Mouse (Mus musculus): ENCODE data around the gene Gpr15. TPM values are rescaled to one million over a fixed set of nuclear protein-coding genes. Genes with fewer than 3 reads are reported as not detected.

Gpr15 gene
- polyA plus RNA-seq, 1 experiment: not detected

GRCm38 (mm10) chr16:58709536-58709935 is 9.3 kb downstream of the Gpr15 start:
- no peak overlapping the region for H3K4me3 ChIP-seq (ENCODE audit: insufficient read depth, low read depth, low read length)
- no peak overlapping the region for H3K27ac ChIP-seq (replicated peaks; ENCODE audit: low read depth, low read length)
- H3K4me1 ChIP-seq (ENCODE audit: control insufficient read depth, insufficient read depth, insufficient read length, low read length): peaks cover 4% of the 10 kb centered on the region; the same call in 1 of the 2 replicates

GRCm38 (mm10) chr16:58708601-58709475 is 10.0 kb downstream of the Gpr15 start:
- no peak overlapping the region for H3K27ac ChIP-seq (replicated peaks; ENCODE audit: low read depth, low read length)
- no peak overlapping the region for H3K4me3 ChIP-seq (ENCODE audit: insufficient read depth, low read depth, low read length)
- H3K4me1 ChIP-seq (ENCODE audit: control insufficient read depth, insufficient read depth, insufficient read length, low read length): peaks cover 4% of the 10 kb centered on the region; the same call in 1 of the 2 replicates

- no peak overlapping the region for H3K4me3 ChIP-seq (ENCODE audit: insufficient read depth, low read depth, low read length)
- H3K27ac ChIP-seq (replicated peaks; ENCODE audit: low read depth, low read length): no peak overlapping the region
These were observed 11.5 kb downstream of the Gpr15 start for GRCm38 (mm10) chr16:58707276-58707905.

GRCm38 (mm10) chr16:58704999-58705398 is 13.9 kb downstream of the Gpr15 start:
- H3K4me3 ChIP-seq (ENCODE audit: insufficient read depth, low read depth, low read length): no peak overlapping the region
- H3K4me1 ChIP-seq (ENCODE audit: control insufficient read depth, insufficient read depth, insufficient read length, low read length): peaks cover 4% of the 10 kb centered on the region; the same call in 1 of the 2 replicates
- H3K27ac ChIP-seq (replicated peaks; ENCODE audit: low read depth, low read length): no peak overlapping the region

More at GRCm38 (mm10) chr16:58707276-58707905, 11.5 kb downstream of the Gpr15 start:
- H3K4me1 ChIP-seq (ENCODE audit: control insufficient read depth, insufficient read depth, insufficient read length, low read length): peaks cover 4% of the 10 kb centered on the region; the same call in 1 of the 2 replicates

- peak overlapping the region; percentile 17; the same call in 1 of the 2 replicates for H3K27ac ChIP-seq (replicated peaks; ENCODE audit: low read depth, low read length)
- peaks cover 4% of the 10 kb centered on the region; the same call in 1 of the 2 replicates for H3K4me1 ChIP-seq (ENCODE audit: control insufficient read depth, insufficient read depth, insufficient read length, low read length)
- H3K4me3 ChIP-seq (ENCODE audit: insufficient read depth, low read depth, low read length): no peak overlapping the region
These were observed 15.3 kb downstream of the Gpr15 start for GRCm38 (mm10) chr16:58703382-58704124.

GRCm38 (mm10) chr16:58702329-58702932 is 16.4 kb downstream of the Gpr15 start:
- Histone ChIP-seq H3K4me1 (ENCODE audit: control insufficient read depth, insufficient read depth, insufficient read length, low read length) (peaks cover 4% of the 10 kb centered on the region; the same call in 1 of the 2 replicates), H3K4me3 (ENCODE audit: insufficient read depth, low read depth, low read length) (no peak overlapping the region), H3K27ac (replicated peaks; ENCODE audit: low read depth, low read length) (no peak overlapping the region)

- Histone ChIP-seq H3K4me1 (ENCODE audit: control insufficient read depth, insufficient read depth, insufficient read length, low read length) (peaks cover 4% of the 10 kb centered on the region; the same call in 1 of the 2 replicates), H3K27ac (replicated peaks; ENCODE audit: low read depth, low read length) (no peak overlapping the region), H3K4me3 (ENCODE audit: insufficient read depth, low read depth, low read length) (no peak overlapping the region)
These were observed 17.1 kb downstream of the Gpr15 start for GRCm38 (mm10) chr16:58701779-58702178.

- peaks cover 4% of the 10 kb centered on the region; the same call in 1 of the 2 replicates for H3K4me1 ChIP-seq (ENCODE audit: control insufficient read depth, insufficient read depth, insufficient read length, low read length)
- H3K27ac ChIP-seq (replicated peaks; ENCODE audit: low read depth, low read length): no peak overlapping the region
- no peak overlapping the region for H3K4me3 ChIP-seq (ENCODE audit: insufficient read depth, low read depth, low read length)
These were observed 17.9 kb downstream of the Gpr15 start for GRCm38 (mm10) chr16:58700816-58701424.

- Histone ChIP-seq H3K4me3 (ENCODE audit: insufficient read depth, low read depth, low read length) (no peak overlapping the region), H3K4me1 (ENCODE audit: control insufficient read depth, insufficient read depth, insufficient read length, low read length) (no peaks in the 10 kb centered on the region), H3K27ac (replicated peaks; ENCODE audit: low read depth, low read length) (no peak overlapping the region)
These were observed 18.7 kb downstream of the Gpr15 start for GRCm38 (mm10) chr16:58700174-58700573.

- H3K4me3 ChIP-seq (ENCODE audit: insufficient read depth, low read depth, low read length): no peak overlapping the region
- no peak overlapping the region for H3K27ac ChIP-seq (replicated peaks; ENCODE audit: low read depth, low read length)
- no peaks in the 10 kb centered on the region for H3K4me1 ChIP-seq (ENCODE audit: control insufficient read depth, insufficient read depth, insufficient read length, low read length)
These were observed 21.6 kb downstream of the Gpr15 start for GRCm38 (mm10) chr16:58697261-58697660.

GRCm38 (mm10) chr16:58696796-58697195 is 22.1 kb downstream of the Gpr15 start:
- H3K4me3 ChIP-seq (ENCODE audit: insufficient read depth, low read depth, low read length): no peak overlapping the region
- no peaks in the 10 kb centered on the region for H3K4me1 ChIP-seq (ENCODE audit: control insufficient read depth, insufficient read depth, insufficient read length, low read length)
- no peak overlapping the region for H3K27ac ChIP-seq (replicated peaks; ENCODE audit: low read depth, low read length)

GRCm38 (mm10) chr16:58694091-58694490 is 24.8 kb downstream of the Gpr15 start:
- H3K4me1 ChIP-seq (ENCODE audit: control insufficient read depth, insufficient read depth, insufficient read length, low read length): no peaks in the 10 kb centered on the region

GRCm38 (mm10) chr16:58690322-58690732 is 28.5 kb downstream of the Gpr15 start:
- Histone ChIP-seq H3K4me3 (ENCODE audit: insufficient read depth, low read depth, low read length) (peak overlapping the region; percentile 5; the same call in 1 of the 2 replicates), H3K27ac (replicated peaks; ENCODE audit: low read depth, low read length) (no peak overlapping the region)

More at GRCm38 (mm10) chr16:58694091-58694490, 24.8 kb downstream of the Gpr15 start:
- Histone ChIP-seq H3K4me3 (ENCODE audit: insufficient read depth, low read depth, low read length) (no peak overlapping the region), H3K27ac (replicated peaks; ENCODE audit: low read depth, low read length) (no peak overlapping the region)

GRCm38 (mm10) chr16:58689555-58690169 is 29.2 kb downstream of the Gpr15 start:
- no peak overlapping the region for H3K27ac ChIP-seq (replicated peaks; ENCODE audit: low read depth, low read length)
- H3K4me3 ChIP-seq (ENCODE audit: insufficient read depth, low read depth, low read length): no peak overlapping the region
- no peaks in the 10 kb centered on the region for H3K4me1 ChIP-seq (ENCODE audit: control insufficient read depth, insufficient read depth, insufficient read length, low read length)

More at GRCm38 (mm10) chr16:58690322-58690732, 28.5 kb downstream of the Gpr15 start:
- H3K4me1 ChIP-seq (ENCODE audit: control insufficient read depth, insufficient read depth, insufficient read length, low read length): no peaks in the 10 kb centered on the region
